Mouse (Mus musculus) liver, embryonic 12.5 days (tissue): ENCODE measurements around the gene Mrpl18. TPM values are rescaled to one million over a fixed set of nuclear protein-coding genes. Genes with fewer than 3 reads are reported as not detected.
"Not testable (repeated sequence)": the region's sequence is repeated elsewhere in the genome, so short reads cannot be mapped to it uniquely, and the experiment has no call there.

Source experiments
- ATAC-seq: fragments of 200-750 bp; cut with Nextera tagmentation; 2 replicates; pipeline ENCODE4 v1.8.0; 2017; ENCODE audit warnings: moderate number of reproducible peaks, mild to moderate bottlenecking, moderate library complexity
- H3K27ac ChIP-seq: fragments of 300-500 bp; sonication (generic); 2 replicates; pipeline ENCODE4 v1.5.1; 2016; ENCODE audit warnings: mild to moderate bottlenecking
- H3K27me3 ChIP-seq: fragments of 300-500 bp; sonication (generic); replicated peaks from 2 replicates; pipeline ENCODE4 v1.6.1; 2016; ENCODE audit warnings: mild to moderate bottlenecking, moderate library complexity
- H3K36me3 ChIP-seq: fragments of 300-500 bp; sonication (generic); 2 replicates; pipeline ENCODE4 v1.6.1; 2016; ENCODE audit warnings: mild to moderate bottlenecking, moderate library complexity
- H3K4me1 ChIP-seq: fragments of 300-500 bp; sonication (generic); 2 replicates; pipeline ENCODE4 v1.6.1; 2016
- H3K4me2 ChIP-seq: fragments of 300-500 bp; sonication (generic); 2 replicates; pipeline ENCODE4 v1.6.1; 2016; ENCODE audit warnings: mild to moderate bottlenecking, moderate library complexity
- H3K4me3 ChIP-seq: fragments of 300-500 bp; sonication (generic); 2 replicates; pipeline ENCODE4 v1.5.1; 2016; ENCODE audit warnings: mild to moderate bottlenecking, moderate library complexity
- H3K9ac ChIP-seq: fragments of 300-500 bp; sonication (generic); 2 replicates; pipeline ENCODE4 v1.6.1; 2016; ENCODE audit warnings: mild to moderate bottlenecking, moderate library complexity
- H3K9me3 ChIP-seq: fragments of 300-500 bp; sonication (generic); replicated peaks from 2 replicates; pipeline ENCODE4 v1.6.1; 2016; ENCODE audit warnings: mild to moderate bottlenecking, moderate library complexity
- whole genome bisulfite sequencing: fragments of 180-500 bp; shearing (Covaris S2); methylation state at CpG from one replicate; pipeline ENCODE4 v1.1.7; 2016; ENCODE audit not compliant: insufficient replicate concordance; 5-methylcytosine and 5-hydroxymethylcytosine counted together
- polyA plus RNA-seq: library from polyadenylated mRNA; unstranded; fragments of >200 nt; fragmentation: Nextera tagmentation; extraction: Ambion mirVana; gene quantifications from 2 replicates; pipeline ENCODE4 v1.2.1, GENCODE M21; 2016

Gene Mrpl18
- polyA plus RNA-seq, 1 experiment from 2014 or later = 194 TPM

DNA sequence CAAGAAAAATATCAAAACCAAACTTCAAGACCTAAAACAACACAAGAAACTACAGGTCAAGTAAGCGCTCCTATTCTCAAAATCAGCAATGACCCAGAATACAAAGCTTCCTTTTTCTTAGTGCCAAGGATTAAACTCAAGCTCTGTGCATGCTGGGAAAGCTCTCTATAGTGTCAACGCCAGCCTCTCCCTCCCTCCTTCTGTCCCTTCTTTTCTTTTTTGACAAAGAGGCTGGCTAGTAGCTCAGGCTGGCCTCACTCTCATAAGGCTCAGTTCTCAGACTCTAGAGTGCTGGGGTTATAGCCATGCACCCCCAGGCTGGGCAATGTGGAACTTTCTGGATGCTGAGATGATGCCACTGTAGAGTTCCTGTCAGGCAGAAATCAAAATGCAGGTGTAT is 21.9 kb upstream of the Mrpl18 start:
- H3K4me1 ChIP-seq = peaks cover 23% of the 10 kb centered on the region
- peaks cover 10% of the 10 kb centered on the region for H3K36me3 ChIP-seq
- no peak overlapping the region for H3K4me2 ChIP-seq
- H3K4me3 ChIP-seq = no peak overlapping the region
- ATAC-seq = no peak
- no peaks in the 10 kb centered on the region for H3K9me3 ChIP-seq
- H3K27me3 ChIP-seq = no peaks in the 10 kb centered on the region
- 46% methylated on average over 2 of the region's 2 CpGs for WGBS
- H3K9ac ChIP-seq = no peak overlapping the region
- H3K27ac ChIP-seq = no peak overlapping the region

DNA sequence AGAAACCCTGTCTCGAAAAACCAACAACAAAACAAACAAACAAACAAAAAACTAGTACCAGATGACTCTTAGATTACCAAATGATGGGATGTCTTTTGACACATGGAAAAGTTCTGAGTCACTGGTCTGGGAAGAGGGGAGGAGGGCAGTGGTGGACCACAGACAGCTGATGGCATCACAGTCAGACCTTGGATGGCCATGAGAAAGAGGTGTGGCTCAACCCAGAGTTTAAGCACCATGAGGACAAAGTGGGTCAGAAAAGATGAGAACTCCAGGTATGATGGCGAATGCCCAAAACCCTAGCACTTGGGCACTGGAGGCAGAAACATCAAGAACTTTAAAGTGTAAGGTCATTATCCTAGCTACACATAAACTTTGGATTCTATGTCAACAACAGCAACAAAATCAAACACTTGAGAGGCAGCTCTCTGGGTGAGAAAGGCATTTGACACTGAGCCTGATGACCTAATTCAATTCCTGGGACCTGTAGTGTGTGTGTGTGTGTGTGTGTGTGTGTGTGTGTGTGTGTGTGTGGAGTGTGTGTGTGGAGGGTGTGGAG is 21.3 kb upstream of the Mrpl18 start:
- no peaks in the 10 kb centered on the region for H3K9me3 ChIP-seq
- H3K4me2 ChIP-seq = no peak overlapping the region
- WGBS = 72% methylated on average over 2 of the region's 2 CpGs
- H3K27me3 ChIP-seq = no peaks in the 10 kb centered on the region
- peaks cover 4% of the 10 kb centered on the region; the same call in 1 of the 2 replicates for H3K36me3 ChIP-seq
- H3K4me3 ChIP-seq = no peak overlapping the region
- no peak for ATAC-seq
- no peak overlapping the region for H3K27ac ChIP-seq
- H3K4me1 ChIP-seq = peaks cover 23% of the 10 kb centered on the region
- no peak overlapping the region for H3K9ac ChIP-seq

DNA sequence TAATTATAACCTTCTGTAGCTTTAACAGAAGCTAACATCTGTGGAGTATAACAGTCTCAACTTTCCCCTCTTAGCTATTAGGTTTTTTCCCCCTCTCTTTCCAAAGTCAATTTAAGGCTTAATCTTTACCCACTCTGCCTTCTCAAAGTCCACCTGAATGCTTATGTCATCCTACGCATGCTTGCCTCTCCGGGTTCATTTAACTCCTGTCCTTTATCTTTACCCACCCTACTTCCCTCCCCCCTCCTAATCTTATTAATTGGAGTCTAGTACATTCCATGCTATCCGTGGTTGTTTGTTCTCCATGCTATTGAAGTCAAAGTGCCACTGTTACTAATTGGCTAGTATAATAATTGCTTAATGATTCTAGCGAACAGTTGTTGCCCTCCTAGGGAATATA is 19.6 kb upstream of the Mrpl18 start:
- Histone ChIP-seq H3K4me3 (no peak overlapping the region), H3K36me3 (no peaks in the 10 kb centered on the region), H3K4me2 (no peak overlapping the region), H3K9me3 (no peaks in the 10 kb centered on the region), H3K27ac (no peak overlapping the region), H3K4me1 (peaks cover 9% of the 10 kb centered on the region), H3K27me3 (no peaks in the 10 kb centered on the region), H3K9ac (no peak overlapping the region)
- WGBS = 53% methylated on average over 4 of the region's 4 CpGs
- no peak for ATAC-seq

DNA sequence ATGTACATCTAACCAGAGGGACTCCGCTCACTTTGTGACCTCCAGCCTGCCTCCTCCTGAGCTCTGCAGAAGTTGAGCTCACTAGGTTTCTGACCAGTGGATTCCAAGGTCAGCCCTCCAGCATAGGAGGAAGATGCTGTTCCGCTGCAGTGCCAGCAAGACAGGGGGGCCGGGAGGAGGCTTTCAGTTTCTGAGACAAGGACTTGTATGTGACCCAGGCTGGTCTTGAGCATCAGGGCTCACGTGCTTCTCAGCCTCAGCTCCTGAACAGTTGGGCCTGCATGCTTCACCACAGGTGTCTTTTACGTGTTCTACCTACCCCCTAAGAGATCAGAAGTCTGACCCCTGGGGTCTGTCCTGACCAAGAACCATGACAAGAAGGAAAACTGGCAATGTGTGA is 15.4 kb upstream of the Mrpl18 start:
- 79% methylated on average over 5 of the region's 5 CpGs for WGBS
- ATAC-seq, H3K4me1 ChIP-seq: not testable (repeated sequence)

DNA sequence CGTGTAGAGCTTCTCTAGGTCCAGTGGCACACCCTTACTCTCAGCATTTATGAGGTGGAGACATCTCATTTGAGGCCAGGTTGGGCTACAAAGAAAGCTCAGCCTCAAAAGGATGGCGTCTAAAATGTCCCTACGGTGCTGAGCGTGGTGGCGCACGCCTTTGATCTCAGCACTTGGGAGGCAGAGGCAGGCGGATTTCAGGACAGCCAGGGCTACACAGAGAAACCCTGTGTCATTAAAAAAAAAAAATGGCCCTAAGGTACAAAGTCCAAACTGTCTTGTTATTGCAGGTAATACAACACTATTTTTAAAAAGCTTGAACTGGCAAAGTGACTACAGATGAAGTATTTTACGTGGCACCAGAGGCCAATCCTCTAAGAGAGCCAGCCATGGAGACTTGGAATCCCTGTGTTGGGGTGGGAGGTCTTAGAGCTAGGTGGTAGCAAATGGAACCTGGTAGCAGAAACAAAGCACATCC is 9.6 kb upstream of the Mrpl18 start:
- Histone ChIP-seq H3K36me3 (peaks cover 64% of the 10 kb centered on the region), H3K4me2 (no peak overlapping the region), H3K9ac (no peak overlapping the region), H3K9me3 (no peaks in the 10 kb centered on the region), H3K4me3 (no peak overlapping the region), H3K4me1 (peaks cover 5% of the 10 kb centered on the region; the same call in 1 of the 2 replicates), H3K27ac (0 out of 2 replicates have a peak overlapping the region, but pooled peaks have one; percentile 28), H3K27me3 (no peaks in the 10 kb centered on the region)
- WGBS = 81% methylated on average over 8 of the region's 8 CpGs
- no peak for ATAC-seq

More for the DNA sequence above, 15.4 kb upstream of the Mrpl18 start:
- not testable (repeated sequence) for H3K27me3 ChIP-seq, H3K4me2 ChIP-seq, H3K27ac ChIP-seq, H3K9ac ChIP-seq, H3K4me3 ChIP-seq, H3K36me3 ChIP-seq, H3K9me3 ChIP-seq

DNA sequence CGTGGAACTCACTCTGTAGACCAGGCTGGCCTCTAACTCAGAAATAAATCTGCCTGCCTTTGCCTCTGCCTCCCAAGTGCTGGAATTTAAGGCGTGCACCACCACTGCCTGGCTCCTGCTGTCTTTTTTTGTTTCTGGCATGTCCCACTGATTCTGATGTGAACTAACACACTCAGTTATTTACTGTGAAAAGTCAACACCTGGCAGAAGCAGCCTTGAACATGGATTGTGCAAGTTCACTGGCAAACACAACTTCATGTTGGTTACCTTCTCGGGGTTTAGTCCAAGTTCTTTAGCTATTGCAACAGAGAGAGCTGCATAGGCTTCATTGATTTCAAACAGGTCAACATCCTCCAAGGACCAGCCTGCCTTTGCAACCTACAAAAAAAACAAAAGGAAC is 8.9 kb upstream of the Mrpl18 start:
- no peak overlapping the region for H3K4me2 ChIP-seq
- WGBS = 79% methylated on average over 3 of the region's 3 CpGs
- ATAC-seq = peak; percentile 36
- no peaks in the 10 kb centered on the region for H3K9me3 ChIP-seq
- no peaks in the 10 kb centered on the region for H3K27me3 ChIP-seq
- no peak overlapping the region for H3K9ac ChIP-seq
- no peak overlapping the region for H3K4me3 ChIP-seq
- H3K36me3 ChIP-seq = peaks cover 71% of the 10 kb centered on the region
- 0 out of 2 replicates have a peak overlapping the region, but pooled peaks have one; percentile 4 for H3K27ac ChIP-seq
- H3K4me1 ChIP-seq = peaks cover 5% of the 10 kb centered on the region; the same call in 1 of the 2 replicates

DNA sequence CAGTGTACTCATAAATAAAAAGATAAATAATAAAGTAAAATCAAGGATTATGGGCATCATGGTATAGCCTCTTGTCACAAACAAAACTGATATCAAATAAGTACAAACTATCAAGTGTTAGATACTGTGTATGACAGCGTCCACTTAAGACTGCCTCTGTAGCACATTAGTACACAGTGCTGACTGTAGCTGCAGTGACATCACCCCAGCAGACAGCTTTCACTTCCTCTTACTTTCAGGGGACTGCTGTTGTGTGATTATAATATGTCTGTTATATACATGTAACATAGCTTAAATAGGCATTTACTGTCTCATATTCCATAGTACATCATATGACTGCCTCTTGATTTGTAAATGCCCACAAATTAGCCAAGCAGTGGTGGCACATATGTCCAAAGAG is 4.9 kb upstream of the Mrpl18 start:
- H3K9me3 ChIP-seq = no peaks in the 10 kb centered on the region
- peaks cover 84% of the 10 kb centered on the region for H3K36me3 ChIP-seq
- H3K27me3 ChIP-seq = no peaks in the 10 kb centered on the region
- 80% methylated on average over 1 of the region's 1 CpGs for WGBS
- no peak for ATAC-seq
- H3K27ac ChIP-seq = no peak overlapping the region
- peaks cover 13% of the 10 kb centered on the region for H3K4me1 ChIP-seq
- no peak overlapping the region for H3K4me2 ChIP-seq
- no peak overlapping the region for H3K4me3 ChIP-seq
- H3K9ac ChIP-seq = no peak overlapping the region

DNA sequence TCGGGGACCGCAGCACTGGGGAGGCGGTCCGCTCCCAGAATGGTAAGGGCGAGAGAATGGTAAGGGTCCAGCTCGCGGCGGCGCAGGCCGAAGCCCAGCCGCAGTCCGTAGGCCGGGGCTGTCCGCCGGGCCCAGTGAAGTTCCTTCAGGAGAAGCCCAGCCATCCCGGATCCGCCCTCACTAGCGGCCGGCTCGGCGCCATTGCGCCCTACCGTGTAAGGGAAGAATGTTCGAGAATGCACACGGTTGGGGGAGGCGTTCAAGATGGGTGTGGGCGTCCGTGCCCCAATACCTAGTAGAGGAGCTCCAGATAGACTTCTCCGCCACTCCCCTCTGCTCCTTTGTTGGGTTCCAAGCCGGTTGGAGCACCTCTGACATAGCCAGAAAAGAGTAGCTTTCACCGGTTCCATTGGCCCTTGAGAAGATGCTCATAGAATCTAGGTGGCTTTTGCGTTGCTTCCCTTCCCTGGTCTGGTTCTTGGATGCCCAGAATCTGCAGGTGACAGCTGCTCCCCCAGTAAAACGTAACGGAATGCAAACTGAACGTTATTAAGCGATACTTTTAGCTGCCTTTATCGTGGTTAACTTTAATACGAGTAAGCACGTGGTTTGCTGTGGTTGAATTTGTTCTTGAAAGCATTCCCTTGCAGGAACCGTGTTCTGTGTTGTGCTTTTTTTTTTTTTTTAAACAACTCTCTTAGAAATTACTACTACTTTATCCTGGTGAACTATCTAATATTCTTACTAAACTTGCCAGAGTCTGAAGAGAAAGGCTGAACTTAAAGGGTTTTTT is 639 bp upstream of the Mrpl18 start:
- H3K4me1 ChIP-seq = peaks cover 21% of the 10 kb centered on the region
- no peaks in the 10 kb centered on the region for H3K27me3 ChIP-seq
- no peaks in the 10 kb centered on the region for H3K9me3 ChIP-seq
- WGBS = under 1% methylated on average over 40 of the region's 40 CpGs
- peak overlapping the region; percentile 98 for H3K9ac ChIP-seq
- peak; percentile 73 for ATAC-seq
- peaks cover 72% of the 10 kb centered on the region for H3K36me3 ChIP-seq
- H3K4me2 ChIP-seq = peak overlapping the region; percentile 85
- peak overlapping the region; percentile 96 for H3K4me3 ChIP-seq
- H3K27ac ChIP-seq = peak overlapping the region; percentile 96

DNA sequence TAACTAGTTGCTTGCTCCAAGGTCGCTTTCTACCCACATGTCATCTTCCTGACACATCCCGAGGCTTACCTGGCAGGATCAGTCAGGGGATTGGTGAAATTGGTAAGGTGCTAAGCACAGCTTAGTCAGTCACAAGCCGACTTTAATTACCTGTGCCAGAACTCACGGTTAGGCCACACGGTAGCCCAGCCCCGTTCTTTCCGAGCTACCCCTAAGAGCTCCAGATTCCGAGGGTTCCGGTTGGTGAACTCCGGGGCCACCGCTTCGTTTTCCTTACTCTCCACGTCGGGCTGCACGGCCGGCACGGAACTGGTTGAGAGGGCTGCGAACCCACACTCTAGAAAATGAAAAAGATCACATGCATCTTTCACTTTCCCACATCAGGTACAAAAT is 661 bp downstream of the Mrpl18 start, which contains the start of gene Tcp1:
Tcp1 (plus strand) TSS at position 214 of the 393 bp plus-strand sequence.
- peak within 1 kb of the TSS; percentile 96 for H3K4me3 ChIP-seq
- no peaks in the 10 kb centered on the region for H3K27me3 ChIP-seq
- H3K9ac ChIP-seq = peak within 1 kb of the TSS; percentile 98
- under 1% methylated on average over 18 of the region's 18 CpGs for WGBS
- H3K4me2 ChIP-seq = peak within 1 kb of the TSS; percentile 85
- no peak for ATAC-seq
- peaks cover 21% of the 10 kb centered on the region for H3K4me1 ChIP-seq
- H3K27ac ChIP-seq = peak within 1 kb of the TSS; percentile 96
- H3K36me3 ChIP-seq = peaks cover 72% of the 10 kb centered on the region
- no peaks in the 10 kb centered on the region for H3K9me3 ChIP-seq

DNA sequence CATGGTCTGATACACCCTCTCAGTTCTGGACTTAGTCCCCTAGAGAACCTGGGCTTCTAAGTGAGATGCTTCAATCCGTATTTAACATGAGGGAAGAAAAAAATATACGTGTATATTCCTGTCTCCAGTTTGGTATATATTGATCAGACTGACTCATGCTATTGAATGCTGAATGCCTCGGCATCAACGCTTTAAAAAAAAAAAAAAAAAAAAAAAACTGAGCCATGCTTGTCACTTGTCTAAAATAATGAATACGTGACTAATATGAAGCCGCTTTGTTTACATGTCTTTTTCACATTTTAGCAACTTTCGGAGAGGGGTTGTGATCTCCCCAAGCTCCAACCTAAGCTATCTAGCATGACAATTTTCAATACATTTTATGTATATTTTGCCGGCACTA is 5.8 kb downstream of the Mrpl18 start:
- Histone ChIP-seq H3K4me3 (no peak overlapping the region), H3K27me3 (no peaks in the 10 kb centered on the region), H3K27ac (no peak overlapping the region), H3K9ac (no peak overlapping the region), H3K4me1 (peaks cover 12% of the 10 kb centered on the region), H3K4me2 (no peak overlapping the region), H3K9me3 (no peaks in the 10 kb centered on the region), H3K36me3 (peaks cover 68% of the 10 kb centered on the region)
- WGBS = 81% methylated on average over 8 of the region's 8 CpGs
- ATAC-seq = no peak

DNA sequence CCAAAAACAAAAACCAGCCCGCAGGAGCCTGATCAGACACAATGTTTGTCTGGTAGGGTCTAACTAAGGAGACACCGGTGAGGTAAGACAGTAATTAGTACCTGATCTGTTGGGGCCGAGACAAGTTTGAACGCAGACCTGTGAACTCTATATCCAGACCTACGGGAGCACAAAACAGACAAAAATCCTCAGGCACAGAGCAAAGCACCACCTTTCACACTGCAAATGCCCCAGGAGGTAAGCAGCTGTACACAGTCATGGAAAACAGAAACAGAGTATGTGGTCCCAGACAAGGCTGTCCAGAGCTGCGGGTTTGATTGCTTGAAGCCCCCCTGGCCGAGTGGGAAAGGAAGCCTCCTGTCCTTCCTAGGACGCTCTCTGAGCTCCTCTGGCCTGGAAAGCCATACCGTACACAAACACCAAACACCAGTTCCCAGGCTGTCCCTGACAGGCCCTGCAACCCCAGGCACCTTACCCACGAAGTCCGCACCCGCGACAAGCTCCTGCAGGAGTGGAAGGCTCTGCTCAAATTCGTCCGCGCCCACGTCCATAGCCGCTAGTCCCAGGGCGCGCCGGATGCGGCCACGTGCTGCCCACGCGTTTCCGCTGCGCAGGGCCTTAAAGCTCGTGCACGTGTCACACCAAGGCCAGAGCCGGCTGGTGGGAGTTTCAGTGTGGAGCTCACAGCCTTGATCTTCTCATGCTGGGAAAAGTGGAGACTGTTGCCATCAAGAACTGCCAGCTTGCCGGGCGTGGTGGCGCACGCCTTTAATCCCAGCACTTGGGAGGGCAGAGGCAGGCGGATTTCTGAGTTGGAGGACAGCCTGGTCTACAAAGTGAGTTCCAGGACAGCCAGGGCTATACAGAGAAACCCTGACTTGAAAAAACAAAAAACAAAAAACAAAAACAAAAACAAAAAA is 6.5 kb downstream of the Mrpl18 start, which contains the start of gene Pnldc1:
Pnldc1 (minus strand) TSS at position 870 of the 920 bp plus-strand sequence.
- WGBS = 78% methylated on average over 35 of the region's 35 CpGs
- Histone ChIP-seq H3K9ac (no peak within 1 kb of the TSS), H3K27me3 (no peaks in the 10 kb centered on the region), H3K36me3 (peaks cover 73% of the 10 kb centered on the region), H3K27ac (no peak within 1 kb of the TSS), H3K4me2 (no peak within 1 kb of the TSS), H3K9me3 (no peaks in the 10 kb centered on the region), H3K4me1 (peaks cover 5% of the 10 kb centered on the region), H3K4me3 (no peak within 1 kb of the TSS)
- no peak for ATAC-seq
